Mouse (Mus musculus) forebrain, embryonic 14.5 days (tissue): ENCODE measurements around the gene Tmc2. TPM values are rescaled to one million over a fixed set of nuclear protein-coding genes. Genes with fewer than 3 reads are reported as not detected.

ENCODE experiments used
- ATAC-seq: fragments of 200-750 bp; cut with Nextera tagmentation; 2 replicates; pipeline ENCODE4 v1.8.0; 2017; ENCODE audit warnings: mild to moderate bottlenecking, moderate library complexity
- DNase-seq: peaks from one replicate; pipeline ENCODE4 v3.0.0-alpha.2; 2015; ENCODE audit warnings: low spot score
- H3K27ac ChIP-seq: fragments of 300-500 bp; sonication (generic); 2 replicates; pipeline ENCODE4 v1.5.1; 2014; ENCODE audit warnings: low read depth, mild to moderate bottlenecking, control low read depth, low read length, moderate library complexity
- H3K27me3 ChIP-seq: fragments of 300-500 bp; sonication (generic); replicated peaks from 2 replicates; pipeline ENCODE4 v1.6.1; 2014; ENCODE audit warnings: low read length, control low read depth, mixed read lengths; ENCODE audit not compliant: control insufficient read depth, insufficient read depth
- H3K36me3 ChIP-seq: fragments of 300-500 bp; sonication (generic); 2 replicates; pipeline ENCODE4 v1.6.1; 2014; ENCODE audit warnings: low read length, control low read depth; ENCODE audit not compliant: control insufficient read depth, insufficient read depth
- H3K4me1 ChIP-seq: fragments of 300-500 bp; sonication (generic); 2 replicates; pipeline ENCODE4 v1.6.1; 2014; ENCODE audit warnings: antibody characterized with exemption, low read length, control low read depth; ENCODE audit not compliant: control insufficient read depth, insufficient read depth
- H3K4me2 ChIP-seq: fragments of 300-500 bp; sonication (generic); 2 replicates; pipeline ENCODE4 v1.6.1; 2014; ENCODE audit warnings: mild to moderate bottlenecking, control low read depth, low read length
- H3K4me3 ChIP-seq: fragments of 300-500 bp; sonication (generic); 2 replicates; pipeline ENCODE4 v1.5.1; 2014; ENCODE audit warnings: low read depth, low read length, control low read depth
- H3K9ac ChIP-seq: fragments of 300-500 bp; sonication (generic); 2 replicates; pipeline ENCODE4 v1.6.1; 2014; ENCODE audit warnings: mild to moderate bottlenecking, low read length, control low read depth, moderate library complexity
- H3K9me3 ChIP-seq: fragments of 300-500 bp; sonication (generic); replicated peaks from 2 replicates; pipeline ENCODE4 v1.6.1; 2016; ENCODE audit warnings: low read length, control low read depth, mixed read lengths; ENCODE audit not compliant: control insufficient read depth
- WGBS: fragments of 180-500 bp; shearing (Covaris S2); extraction: QIAGEN DNeasy Blood & Tissue Kit; methylation state at CpG from one replicate; pipeline ENCODE4 v1.1.7; 2014; 5-methylcytosine and 5-hydroxymethylcytosine counted together
- polyA plus RNA-seq: library from polyadenylated mRNA; unstranded; fragments of >200 nt; fragmentation: Nextera tagmentation; extraction: Ambion mirVana; gene quantifications from 2 replicates; pipeline ENCODE4 v1.2.1, GENCODE M21; 2014

The Tmc2 gene
- polyA plus RNA-seq, 1 experiment from 2014 or later, result not detected

GRCm38 (mm10) chr2:130268074-130268473, 73.1 kb downstream of the Tmc2 start:
- H3K27ac ChIP-seq, result no peak overlapping the region
- no peak overlapping the region for H3K9ac ChIP-seq
- H3K36me3 ChIP-seq, result no peaks in the 10 kb centered on the region
- no peaks in the 10 kb centered on the region for H3K27me3 ChIP-seq
- peaks cover under 1% of the 10 kb centered on the region for H3K4me1 ChIP-seq
- H3K4me3 ChIP-seq, result no peak overlapping the region
- DNase-seq (no peak), ATAC-seq (no peak)
- 69% methylated on average over 7 of the region's 7 CpGs for WGBS
- H3K4me2 ChIP-seq, result no peak overlapping the region
- H3K9me3 ChIP-seq, result no peaks in the 10 kb centered on the region

- Histone ChIP-seq H3K9me3 (no peaks in the 10 kb centered on the region), H3K9ac (peak overlapping the region; percentile 91), H3K4me1 (peaks cover 7% of the 10 kb centered on the region), H3K4me3 (peak overlapping the region; percentile 73), H3K27me3 (no peaks in the 10 kb centered on the region), H3K4me2 (peak overlapping the region; percentile 90), H3K27ac (peak overlapping the region; percentile 85), H3K36me3 (peaks cover 34% of the 10 kb centered on the region)
- peak; percentile 38 for ATAC-seq
- WGBS, result 2% methylated on average over 14 of the region's 14 CpGs
- no peak for DNase-seq
These were observed 78.7 kb downstream of the Tmc2 start for GRCm38 (mm10) chr2:130273732-130274131.

GRCm38 (mm10) chr2:130274149-130274861, 79.3 kb downstream of the Tmc2 start, which contains the start of gene Nop56:
Gene Nop56 (plus strand): TSS chr2:130274430.
- Histone ChIP-seq H3K36me3 (peaks cover 37% of the 10 kb centered on the region), H3K4me3 (peak within 1 kb of the TSS; percentile 73), H3K4me1 (peaks cover 7% of the 10 kb centered on the region), H3K9ac (peak within 1 kb of the TSS; percentile 91), H3K9me3 (no peaks in the 10 kb centered on the region), H3K27me3 (no peaks in the 10 kb centered on the region), H3K27ac (peak within 1 kb of the TSS; percentile 89), H3K4me2 (peak within 1 kb of the TSS; percentile 90)
- DNase-seq (peak; percentile 99), ATAC-seq (peak; percentile 97)
- WGBS, result under 1% methylated on average over 68 of the region's 68 CpGs

- Histone ChIP-seq H3K4me1 (peaks cover 7% of the 10 kb centered on the region), H3K36me3 (peaks cover 42% of the 10 kb centered on the region), H3K9ac (peak overlapping the region; percentile 79), H3K4me2 (peak overlapping the region; percentile 90), H3K4me3 (peak overlapping the region; percentile 73), H3K9me3 (no peaks in the 10 kb centered on the region), H3K27ac (peak overlapping the region; percentile 89), H3K27me3 (no peaks in the 10 kb centered on the region)
- 4% methylated on average over 10 of the region's 10 CpGs for WGBS
- ATAC-seq (no peak), DNase-seq (no peak)
These were observed 79.9 kb downstream of the Tmc2 start for GRCm38 (mm10) chr2:130274862-130275261.

GRCm38 (mm10) chr2:130275649-130276048, 80.7 kb downstream of the Tmc2 start:
- peak overlapping the region; percentile 90 for H3K4me2 ChIP-seq
- H3K27ac ChIP-seq, result no peak overlapping the region
- peaks cover 50% of the 10 kb centered on the region for H3K36me3 ChIP-seq
- H3K9me3 ChIP-seq, result no peaks in the 10 kb centered on the region
- DNase-seq (peak; percentile 55), ATAC-seq (no peak)
- H3K4me1 ChIP-seq, result peaks cover 7% of the 10 kb centered on the region
- H3K9ac ChIP-seq, result peak overlapping the region; percentile 79
- WGBS, result 35% methylated on average over 6 of the region's 6 CpGs
- H3K4me3 ChIP-seq, result peak overlapping the region; percentile 73
- H3K27me3 ChIP-seq, result no peaks in the 10 kb centered on the region

GRCm38 (mm10) chr2:130279600-130280091, 84.7 kb downstream of the Tmc2 start:
- Histone ChIP-seq H3K4me2 (no peak overlapping the region), H3K36me3 (peaks cover 65% of the 10 kb centered on the region), H3K4me3 (no peak overlapping the region), H3K9me3 (no peaks in the 10 kb centered on the region), H3K4me1 (peaks cover 8% of the 10 kb centered on the region; the same call in 1 of the 2 replicates), H3K9ac (no peak overlapping the region), H3K27me3 (no peaks in the 10 kb centered on the region), H3K27ac (no peak overlapping the region)
- DNase-seq (no peak), ATAC-seq (no peak)
- 32% methylated on average over 8 of the region's 8 CpGs for WGBS

GRCm38 (mm10) chr2:130280224-130280623, 85.2 kb downstream of the Tmc2 start:
- DNase-seq, result no peak
- no peaks in the 10 kb centered on the region for H3K9me3 ChIP-seq
- no peak overlapping the region for H3K9ac ChIP-seq
- H3K27ac ChIP-seq, result no peak overlapping the region
- H3K27me3 ChIP-seq, result no peaks in the 10 kb centered on the region
- H3K4me2 ChIP-seq, result no peak overlapping the region
- no peak overlapping the region for H3K4me3 ChIP-seq
- H3K36me3 ChIP-seq, result peaks cover 65% of the 10 kb centered on the region
- H3K4me1 ChIP-seq, result peaks cover 8% of the 10 kb centered on the region; the same call in 1 of the 2 replicates
- WGBS, result 60% methylated on average over 7 of the region's 7 CpGs
- no peak for ATAC-seq

GRCm38 (mm10) chr2:130280818-130281217, 85.8 kb downstream of the Tmc2 start:
- no peak overlapping the region for H3K4me2 ChIP-seq
- H3K9me3 ChIP-seq, result no peaks in the 10 kb centered on the region
- peaks cover 3% of the 10 kb centered on the region; the same call in 1 of the 2 replicates for H3K4me1 ChIP-seq
- ATAC-seq (no peak), DNase-seq (peak; percentile 38)
- H3K36me3 ChIP-seq, result peaks cover 61% of the 10 kb centered on the region
- 59% methylated on average over 4 of the region's 4 CpGs for WGBS
- H3K27ac ChIP-seq, result no peak overlapping the region
- no peak overlapping the region for H3K9ac ChIP-seq
- H3K4me3 ChIP-seq, result no peak overlapping the region
- H3K27me3 ChIP-seq, result no peaks in the 10 kb centered on the region
